Mouse (Mus musculus) gastrocnemius, adult 8-10 months (tissue): ENCODE measurements around the gene Mfap5. TPM values are rescaled to one million over a fixed set of nuclear protein-coding genes. Genes with fewer than 3 reads are reported as not detected.
"Not testable (repeated sequence)": the region's sequence is repeated elsewhere in the genome, so short reads cannot be mapped to it uniquely, and the experiment has no call there.

ENCODE experiments used
- DNase-seq, 2 experiments: peaks; one replicate each; pipeline ENCODE4 v3.0.0; 2022; ENCODE audit warnings: low spot score in 2 of 2
- total RNA-seq, 4 experiments: library from RNA; stranded (reverse); gene quantifications; 2 replicates each; pipeline ENCODE4 v1.2.4; 2022

Gene Mfap5
- 10 to 100 TPM in 3 of 4 experiments, 1 to 10 TPM in 1; 9.2 to 17.7 (median 13.8) TPM for total RNA-seq

DNA sequence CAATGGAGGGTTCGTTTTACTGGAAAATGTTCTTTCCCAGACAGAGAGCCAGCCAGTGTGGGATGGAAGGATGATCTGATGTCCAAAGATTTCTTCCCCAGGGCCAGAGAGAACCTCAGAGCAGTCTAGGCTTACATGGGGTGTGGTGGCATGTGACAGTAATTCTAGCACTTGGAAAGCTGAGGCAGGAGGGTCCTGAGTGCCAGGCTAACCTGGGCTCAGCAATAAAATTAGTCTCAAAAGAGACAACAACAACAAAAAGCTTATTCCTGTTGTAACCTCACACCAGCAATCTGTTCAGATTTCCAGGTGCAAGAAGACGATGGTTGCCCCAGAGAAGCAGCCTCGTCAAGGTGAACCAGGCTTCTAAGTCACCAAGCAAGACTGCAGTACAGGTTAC, at the start of gene Mfap5:
TSS of gene Mfap5 (plus strand) at position 301 of the 400 bp plus-strand sequence.
- DNase-seq, result no peak

DNA sequence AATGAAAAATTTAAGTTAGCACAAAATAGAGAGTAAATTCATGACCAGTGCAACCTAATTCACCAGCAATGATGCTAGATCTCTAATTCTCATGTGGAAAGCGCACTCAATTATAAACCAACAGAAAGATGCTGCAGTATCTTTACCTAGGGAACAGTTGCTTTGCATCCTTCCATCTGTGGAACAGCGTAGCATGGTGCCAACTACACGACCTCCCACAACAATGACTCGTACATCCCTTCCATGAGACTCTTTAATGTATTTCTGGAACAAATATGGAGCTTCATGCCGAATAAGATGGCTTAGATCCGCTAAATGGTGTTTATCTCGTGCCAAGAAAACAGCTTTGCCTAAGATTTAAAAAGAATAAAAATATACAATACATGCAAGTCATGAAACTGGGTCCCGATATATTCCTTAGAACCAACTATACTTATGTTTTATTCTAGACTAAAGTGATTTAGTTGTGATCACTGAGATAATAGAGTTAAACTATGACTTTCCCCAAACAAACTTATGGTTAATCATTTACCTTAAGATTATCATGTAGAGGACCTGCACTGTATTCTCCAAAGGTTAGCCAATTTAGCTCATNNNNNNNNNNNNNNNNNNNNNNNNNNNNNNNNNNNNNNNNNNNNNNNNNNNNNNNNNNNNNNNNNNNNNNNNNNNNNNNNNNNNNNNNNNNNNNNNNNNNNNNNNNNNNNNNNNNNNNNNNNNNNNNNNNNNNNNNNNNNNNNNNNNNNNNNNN, 46.5 kb upstream of the Mfap5 start:
- DNase-seq, result no peak

DNA sequence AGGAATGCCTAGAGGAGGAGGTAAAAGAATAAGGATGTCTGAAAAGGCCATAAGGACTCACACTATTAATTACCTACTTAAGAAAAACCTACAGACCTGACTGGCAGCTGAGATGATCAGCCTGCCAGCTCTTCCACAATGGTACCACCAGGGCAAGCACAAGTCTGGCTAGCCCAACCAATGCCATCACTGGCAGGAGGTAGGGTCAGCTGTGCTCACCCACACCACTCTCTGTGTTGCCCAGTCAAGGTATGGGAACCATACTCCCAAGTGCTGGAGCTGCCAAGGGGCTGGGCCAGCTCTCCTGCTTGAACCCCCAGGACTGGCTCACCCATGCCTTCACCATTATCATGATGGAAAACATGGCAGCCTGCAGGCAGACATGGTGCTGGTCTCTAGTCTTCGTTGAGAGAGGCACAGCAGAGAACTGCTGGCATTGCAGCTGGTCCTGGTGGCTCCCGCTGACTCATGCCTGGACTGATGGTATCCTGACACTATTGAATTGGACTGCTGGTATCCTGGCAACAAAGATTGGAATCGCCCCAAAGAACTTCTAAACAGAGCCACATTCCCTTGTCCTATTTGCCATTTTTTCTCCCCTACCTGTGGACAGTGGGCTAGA, 39.4 kb upstream of the Mfap5 start:
- no peak for DNase-seq

DNA sequence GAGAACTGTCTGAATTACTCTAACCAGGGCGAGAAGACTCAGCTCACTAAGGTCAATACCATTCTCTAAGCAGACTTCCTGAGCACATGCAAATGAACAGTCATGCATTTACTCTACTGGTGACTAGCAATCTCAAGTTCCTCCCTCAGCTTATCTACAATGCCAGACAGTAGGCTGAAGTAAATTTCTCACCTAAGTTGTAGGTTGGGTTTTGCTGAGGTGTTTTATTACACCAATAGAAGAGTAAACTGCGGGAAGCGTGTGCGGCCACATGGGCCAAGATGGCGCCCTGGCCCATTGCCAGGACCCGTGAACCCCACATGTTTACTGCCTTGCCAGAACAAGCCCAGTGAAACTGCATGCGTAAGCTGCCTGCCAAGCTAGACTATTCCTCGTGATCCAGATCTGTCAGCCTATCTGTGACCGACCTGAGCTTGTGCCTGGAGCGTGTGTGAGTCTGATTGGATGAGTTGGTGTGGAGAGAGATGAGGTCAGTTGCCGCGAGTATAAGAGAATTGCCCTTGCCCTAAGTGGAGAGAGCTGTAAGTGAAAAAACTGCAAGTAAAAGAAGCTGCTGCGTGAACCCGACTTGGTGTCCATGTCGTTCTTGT, 36.5 kb upstream of the Mfap5 start:
- DNase-seq, result no peak

DNA sequence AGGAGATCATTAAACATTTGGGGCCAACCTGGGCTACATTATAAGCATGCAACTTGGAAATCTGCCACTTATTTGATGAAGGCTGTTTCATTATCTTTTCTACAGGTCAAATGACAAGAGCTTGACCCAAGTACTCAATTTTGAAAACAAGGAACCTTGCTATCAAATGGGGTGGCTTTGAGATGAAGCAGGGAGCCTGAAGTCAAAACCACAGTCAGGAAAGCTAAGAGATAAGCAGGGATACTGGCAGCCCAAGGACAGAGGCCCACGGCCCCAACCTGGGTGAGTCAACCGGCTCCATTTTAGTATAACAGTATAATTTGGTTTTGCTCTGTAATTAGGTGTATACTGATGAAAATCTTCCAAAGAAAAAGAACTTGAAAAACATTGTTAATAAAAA, 35.4 kb upstream of the Mfap5 start:
- DNase-seq, result no peak

DNA sequence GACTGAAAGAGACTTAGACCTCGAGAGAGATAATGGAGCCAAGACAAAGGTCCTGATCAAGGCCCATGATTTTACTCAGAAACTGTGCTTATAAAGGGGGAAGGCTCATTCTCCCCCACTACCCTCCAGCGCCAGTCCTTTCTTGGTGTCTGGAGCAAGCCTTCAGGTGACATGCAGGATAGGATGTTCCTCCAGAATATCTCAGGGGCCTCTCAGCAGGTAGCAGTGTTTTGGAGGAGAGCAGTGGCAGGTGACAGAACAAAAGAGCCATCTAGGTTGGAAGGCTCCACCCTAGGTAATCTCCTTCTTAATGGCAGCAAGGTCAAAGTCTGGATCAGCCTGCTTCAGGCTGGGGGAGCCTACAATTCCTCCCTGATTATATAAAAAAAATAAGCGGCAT, 34.2 kb upstream of the Mfap5 start:
- DNase-seq, result not testable (repeated sequence)

DNA sequence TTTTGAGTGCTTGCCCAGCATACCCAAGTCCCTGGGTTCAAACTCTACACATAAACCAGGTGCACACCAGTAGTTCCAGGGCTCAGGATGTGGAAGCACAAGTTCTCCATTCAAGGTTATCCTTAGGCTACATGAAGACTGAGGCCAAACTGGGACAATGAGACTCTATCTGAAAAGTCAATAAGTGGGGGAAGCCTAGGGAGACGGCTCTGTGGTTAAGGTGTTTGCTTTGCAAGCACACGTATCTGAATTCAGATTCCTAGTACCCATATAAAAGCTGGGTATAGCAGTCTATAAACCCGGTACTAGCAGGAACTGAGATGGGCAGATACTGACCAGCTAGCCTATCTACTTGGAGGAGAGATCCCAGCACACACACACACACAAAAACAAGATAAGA, 27.6 kb upstream of the Mfap5 start:
- DNase-seq, result no peak

DNA sequence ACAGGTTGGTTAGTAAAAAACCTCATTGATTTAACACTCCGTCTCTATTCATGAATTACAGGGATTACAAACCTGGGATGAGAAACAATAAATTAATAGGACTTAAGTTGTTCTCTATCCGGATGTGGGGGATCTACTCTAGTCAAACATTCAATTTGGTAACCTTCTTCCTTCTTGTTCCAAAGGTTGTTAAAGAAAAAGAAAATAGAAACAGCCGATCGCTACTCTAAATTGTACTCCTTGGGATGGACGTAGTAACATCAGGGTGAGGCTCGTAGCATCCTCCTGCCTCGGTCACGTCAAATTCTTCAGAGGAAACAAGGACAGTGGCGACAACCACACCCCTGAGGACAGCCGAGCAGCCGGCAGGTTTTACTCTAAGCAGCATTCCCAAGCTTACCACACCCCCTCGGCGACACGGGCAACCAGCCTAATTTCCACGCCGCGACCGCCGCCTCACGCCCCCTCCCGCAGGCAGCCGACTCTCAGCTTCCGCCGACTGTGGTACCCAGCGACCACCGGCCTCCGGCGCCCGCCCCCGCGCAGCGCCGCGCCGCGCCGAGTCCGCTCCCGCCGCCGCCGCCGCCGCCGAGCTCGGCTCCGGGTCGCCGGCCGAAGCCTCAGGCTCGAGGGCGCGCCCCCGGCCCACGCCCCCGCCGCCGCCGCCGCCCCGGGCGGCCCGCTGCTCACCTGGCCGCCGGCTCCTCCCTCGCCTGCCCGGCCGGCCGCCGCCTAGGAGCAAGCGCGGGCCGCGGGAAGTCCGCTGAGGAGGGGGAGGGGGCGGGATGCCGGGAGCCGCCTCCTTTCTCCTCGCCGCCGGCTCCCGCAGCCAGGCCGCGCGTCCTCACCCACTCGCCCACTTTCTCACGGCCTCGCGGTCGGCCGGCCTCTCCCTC, 20.0 kb upstream of the Mfap5 start:
- DNase-seq, result no peak

DNA sequence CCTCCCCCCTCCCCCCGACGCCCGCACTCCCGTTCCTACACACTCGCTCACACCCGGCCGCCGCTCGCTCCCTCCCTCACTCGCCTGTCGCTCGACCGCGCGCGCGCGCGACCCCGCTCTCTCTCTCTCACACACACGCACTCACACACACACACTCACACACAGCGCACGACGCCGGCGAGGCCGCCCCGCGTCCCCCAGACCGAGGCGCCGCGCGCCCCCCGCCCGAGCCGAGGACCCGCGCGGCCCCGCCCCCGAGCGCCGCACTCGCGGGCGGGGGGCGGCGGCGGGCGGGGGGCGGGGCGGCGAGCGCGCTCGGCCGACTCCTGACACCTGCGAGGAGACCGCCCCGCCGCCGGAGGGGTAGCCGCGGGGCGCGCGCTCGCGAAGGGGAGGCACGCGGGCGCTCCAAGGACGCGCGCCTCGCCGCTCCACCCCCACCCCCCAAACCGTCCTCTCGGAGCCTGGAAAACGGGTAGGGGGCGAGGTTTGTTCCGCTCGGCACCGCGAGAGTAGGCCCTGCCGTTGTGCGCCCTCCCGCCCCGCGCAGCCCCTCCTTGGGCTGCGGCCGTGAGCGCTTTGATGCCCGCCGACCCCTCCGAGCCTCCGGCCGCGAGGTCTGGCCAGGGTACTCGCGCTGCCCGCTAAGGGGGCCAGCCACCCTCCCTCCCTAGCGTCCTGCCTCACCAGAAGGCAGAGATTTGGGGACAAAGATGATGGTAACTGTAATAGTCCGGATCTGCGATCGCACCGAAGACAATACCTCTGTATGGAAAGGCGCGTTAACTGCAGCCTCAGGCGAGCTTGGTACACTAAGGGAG, 19.1 kb upstream of the Mfap5 start:
- no peak for DNase-seq

DNA sequence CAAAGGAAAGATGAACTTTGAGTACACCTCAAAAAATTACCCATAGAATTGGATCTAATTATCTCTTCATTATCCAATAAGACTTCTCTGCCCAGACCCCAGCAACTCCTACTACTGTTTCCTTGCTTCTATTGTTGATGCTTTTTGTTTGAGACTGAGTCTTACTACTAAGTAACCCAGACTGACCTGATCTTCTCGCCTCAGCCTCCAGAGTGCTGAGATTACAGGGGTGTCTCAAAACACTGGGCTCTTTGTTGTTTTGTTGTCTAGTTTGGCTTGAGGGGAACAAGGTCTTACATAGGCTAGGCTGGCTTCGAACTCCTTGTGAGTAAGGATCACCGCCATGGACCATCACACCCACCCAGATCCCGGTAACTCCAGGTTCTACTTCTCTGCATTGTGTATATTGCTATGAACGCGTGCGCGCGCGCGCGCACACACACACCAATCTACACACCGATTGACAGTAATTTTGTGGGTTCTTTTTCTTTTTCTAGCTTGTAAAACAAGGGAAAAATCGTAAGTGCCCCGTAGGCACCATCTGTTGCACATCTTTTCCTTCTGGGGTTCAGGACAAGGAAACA, 14.6 kb upstream of the Mfap5 start:
- no peak for DNase-seq

DNA sequence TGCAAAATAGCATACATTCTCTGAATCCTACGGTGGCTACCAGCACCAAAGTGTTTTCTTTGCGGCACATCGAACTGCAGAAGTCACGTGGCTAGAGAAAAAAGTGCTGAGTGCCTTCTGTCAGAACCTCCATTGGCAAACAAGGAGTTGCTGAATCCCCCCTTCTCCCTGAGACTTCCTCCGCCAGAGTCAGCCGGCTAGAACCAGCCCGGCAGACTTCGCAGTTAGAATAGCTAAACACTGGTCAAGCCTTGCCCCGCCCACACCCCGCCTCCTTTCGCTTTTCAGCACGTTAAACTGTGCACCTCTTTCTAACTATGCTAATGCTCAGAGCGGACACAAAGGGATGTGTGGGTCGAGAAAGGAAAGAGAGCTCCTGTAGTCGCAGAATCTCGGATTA, 14.1 kb upstream of the Mfap5 start:
- DNase-seq, result peak in 1 of 2 experiments; percentile 29

DNA sequence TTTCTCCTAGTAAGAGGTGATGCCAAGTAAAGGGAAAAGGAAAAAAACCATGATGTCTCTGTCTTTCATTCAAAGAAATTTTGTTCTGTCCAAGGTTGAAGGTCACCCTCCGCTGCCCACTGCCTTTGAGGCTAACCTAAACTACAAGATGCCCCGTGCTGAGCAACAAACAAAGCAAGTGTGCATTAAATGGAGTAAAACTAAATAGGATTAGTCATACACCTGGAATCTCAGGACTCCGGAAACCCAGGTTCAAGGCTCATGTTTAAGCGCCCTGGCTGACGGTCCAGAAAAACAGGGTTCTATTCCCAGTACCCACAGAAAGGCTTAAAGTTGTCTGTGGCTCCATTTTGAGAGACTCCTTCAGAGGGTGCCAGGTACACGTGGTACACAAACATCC, 13.2 kb upstream of the Mfap5 start:
- DNase-seq, result no peak

DNA sequence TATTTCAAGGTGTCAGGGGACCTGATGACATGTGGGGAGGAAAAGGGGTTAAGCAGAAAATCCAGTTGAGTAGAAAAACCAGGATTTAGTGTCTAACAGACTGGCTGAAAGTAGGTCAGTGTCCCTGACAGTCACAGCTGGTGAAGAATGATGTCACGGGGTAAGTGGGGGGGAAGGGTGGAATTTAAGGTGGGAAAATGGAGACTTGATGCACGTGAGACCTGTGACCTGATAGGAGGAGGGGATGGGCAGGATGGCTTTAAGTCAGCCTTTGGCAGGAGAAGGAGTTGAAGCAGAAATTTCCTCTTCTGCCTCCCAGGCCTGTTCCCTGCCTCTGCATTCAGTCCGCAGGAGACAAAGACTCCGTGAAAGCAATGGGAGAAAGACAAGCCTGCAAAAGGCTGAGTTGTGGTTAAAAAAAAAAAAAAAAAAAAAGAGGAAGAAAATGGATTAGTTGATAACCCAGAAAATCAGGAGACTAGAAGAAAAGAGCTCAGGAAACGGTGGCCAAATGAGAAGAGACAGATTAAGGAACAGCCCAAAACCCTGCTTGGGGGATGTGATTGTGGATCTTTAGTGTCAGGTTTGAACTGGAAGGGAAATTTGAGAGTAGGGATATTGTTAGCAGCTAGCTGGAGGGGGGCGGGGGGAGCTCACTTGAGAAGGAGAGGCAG, 11.7 kb upstream of the Mfap5 start:
- DNase-seq, result no peak

DNA sequence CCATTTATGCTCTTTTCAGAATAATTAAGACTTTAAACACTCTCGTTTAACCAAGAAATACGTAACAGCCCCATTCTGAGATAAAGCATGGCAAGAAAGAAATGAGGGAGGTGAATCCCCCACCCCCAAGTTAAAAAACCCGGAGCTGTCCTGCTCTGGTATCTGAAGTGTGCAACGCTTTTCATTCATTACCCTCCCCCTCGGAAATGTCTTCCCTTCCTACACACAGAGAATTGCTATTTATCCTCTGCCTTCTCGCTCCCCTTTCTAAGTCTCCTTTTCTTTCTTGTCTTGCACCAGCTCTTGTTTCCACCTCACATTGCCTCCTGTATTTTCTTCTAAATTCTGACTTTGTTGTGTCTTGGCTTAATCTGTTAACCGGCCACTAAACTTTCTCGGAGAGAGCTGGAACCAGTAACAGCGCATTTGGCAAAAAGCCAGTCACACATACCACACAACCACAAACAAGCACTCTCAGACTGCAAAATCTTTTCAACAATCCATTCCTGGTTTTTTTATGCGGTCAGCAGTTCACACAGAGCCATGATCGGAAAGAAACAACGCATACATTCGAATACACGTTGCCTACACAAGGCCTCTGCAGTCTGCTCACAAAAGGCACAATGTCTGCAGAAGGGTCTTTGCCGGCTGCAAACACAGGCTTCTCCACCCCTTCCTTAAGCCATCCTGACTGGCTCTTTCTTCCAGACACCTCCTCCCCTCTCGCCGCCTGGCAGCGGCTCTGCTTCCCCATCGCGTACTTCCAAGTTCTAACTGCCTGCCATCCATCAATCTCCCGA, 10.4 kb upstream of the Mfap5 start:
- no peak for DNase-seq

DNA sequence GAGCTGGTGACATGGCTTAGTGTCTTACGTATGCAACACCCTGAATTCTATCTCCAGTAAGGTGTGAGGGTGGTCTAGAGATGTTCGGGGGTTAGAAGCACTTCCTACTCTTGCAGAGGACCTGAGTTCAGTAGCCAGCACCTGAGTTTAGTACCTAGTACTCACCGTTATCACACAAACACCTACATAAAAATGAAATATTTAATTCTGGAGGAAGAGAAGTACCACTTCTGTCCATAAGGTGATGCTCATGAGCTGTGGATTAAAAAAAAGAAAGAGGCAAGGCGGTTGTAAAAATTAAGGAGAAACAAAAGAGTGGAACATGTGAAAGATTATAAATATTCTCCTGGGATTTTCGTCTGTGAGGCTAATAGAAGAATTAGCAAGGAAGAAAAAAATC, 9.1 kb upstream of the Mfap5 start:
- no peak for DNase-seq

DNA sequence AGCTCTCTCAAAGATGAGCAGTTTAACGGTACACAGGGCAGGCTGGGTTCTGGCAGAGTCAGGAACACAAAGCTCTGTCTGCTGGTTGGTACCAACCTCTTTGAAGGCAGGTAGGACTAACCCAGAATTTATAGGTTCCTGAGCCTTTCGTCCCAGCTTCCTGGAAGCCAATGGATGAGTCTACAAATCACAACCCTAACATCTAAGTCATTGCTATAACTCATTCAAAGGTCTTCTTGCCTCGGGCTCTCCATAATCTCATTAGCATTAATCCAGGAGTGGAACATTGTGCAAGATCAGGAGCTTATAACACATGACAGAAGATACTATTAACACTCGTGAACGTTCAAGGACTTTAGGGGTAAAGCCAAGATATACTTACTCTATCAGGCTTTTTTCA, 7.0 kb upstream of the Mfap5 start, which contains the start of gene Rimklb:
TSS of gene Rimklb (minus strand) at position 101 of the 400 bp plus-strand sequence.
- DNase-seq, result no peak

DNA sequence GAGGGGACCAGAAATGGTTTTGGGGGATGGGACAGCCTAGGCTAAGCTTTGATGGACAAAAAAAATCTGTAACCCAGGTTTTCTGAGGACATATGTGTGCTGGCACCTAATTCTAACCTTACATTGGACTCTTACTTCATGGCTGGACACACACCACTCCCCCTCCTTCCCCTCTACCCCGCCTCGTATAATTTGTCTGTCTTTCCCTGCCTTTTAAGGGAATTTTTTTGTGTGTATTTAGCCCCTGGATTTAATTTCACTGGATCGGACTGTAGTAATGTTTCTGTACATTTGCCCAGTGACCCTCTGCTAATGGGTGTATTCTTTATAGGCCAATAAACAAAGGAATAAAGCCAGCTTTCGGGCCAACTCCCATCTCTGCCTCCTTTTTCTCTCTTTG, 604 bp upstream of the Mfap5 start:
- DNase-seq, result no peak

DNA sequence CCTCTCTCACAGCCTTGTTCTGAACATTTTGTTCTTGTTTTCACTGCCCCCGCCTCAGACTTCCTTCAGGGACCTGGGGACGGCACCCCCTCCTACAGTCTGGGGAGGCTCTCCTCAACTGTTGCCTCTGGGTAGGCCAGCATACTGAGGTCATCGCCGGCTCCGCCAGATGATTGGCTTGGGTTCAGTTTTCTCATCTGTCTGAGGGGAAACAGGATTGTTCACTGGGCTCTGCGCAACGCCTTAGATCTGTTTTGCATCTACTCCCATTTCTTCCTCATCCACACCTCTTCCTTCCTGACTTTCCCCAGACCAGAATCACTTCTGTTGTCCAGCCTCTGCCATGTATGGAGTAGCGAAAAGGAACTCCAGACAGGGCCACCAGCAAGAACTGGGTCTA, 2.8 kb downstream of the Mfap5 start:
- peak; percentile 57 to 58 for DNase-seq
